Mouse (Mus musculus): ENCODE data around the gene Zdhhc21. TPM values are rescaled to one million over a fixed set of nuclear protein-coding genes. Genes with fewer than 3 reads are reported as not detected.
A peak's percentile ranks its signal among the peaks of the same experiment; 100 is the strongest.

Zdhhc21 gene
- polyA plus RNA-seq, 1 experiment from 2014 or later = 22.2 TPM

- Histone ChIP-seq H3K27ac (replicated peaks; ENCODE audit: low read depth, low read length) (no peak overlapping the region), H3K9ac (replicated peaks; ENCODE audit: low read length) (no peak overlapping the region), H3K4me1 (ENCODE audit: control insufficient read depth, insufficient read depth, low read length) (no peaks in the 10 kb centered on the region; the same call in 1 of the 2 replicates), H3K4me3 (replicated peaks; ENCODE audit: low read depth, low read length) (no peak overlapping the region), H3K4me2 (ENCODE audit: low read length) (no peak overlapping the region), H3K9me3 (ENCODE audit: control insufficient read depth, low read length) (no peaks in the 10 kb centered on the region), H3K27me3 (ENCODE audit: control insufficient read depth, insufficient read depth, low read length) (no peaks in the 10 kb centered on the region), H3K36me3 (ENCODE audit: control insufficient read depth, insufficient read depth, low read length) (peaks cover 2% of the 10 kb centered on the region; the same call in 1 of the 2 replicates)
- WGBS = 83% methylated on average over 5 of the region's 5 CpGs
- DNase-seq = no peak
- no peak for ATAC-seq (ENCODE audit: low FRiP score, low TSS enrichment)
Observed at GRCm38 (mm10) chr4:82817833-82818232, 41.9 kb downstream of the Zdhhc21 start.

- no peak for ATAC-seq (ENCODE audit: low FRiP score, low TSS enrichment)
- H3K4me3 ChIP-seq (replicated peaks; ENCODE audit: low read depth, low read length) = no peak overlapping the region
- 91% methylated on average over 8 of the region's 8 CpGs for WGBS
Observed at GRCm38 (mm10) chr4:82816351-82816750, 43.4 kb downstream of the Zdhhc21 start.

GRCm38 (mm10) chr4:82815296-82815695 is 44.5 kb downstream of the Zdhhc21 start:
- Histone ChIP-seq H3K4me2 (ENCODE audit: low read length) (no peak overlapping the region), H3K4me3 (replicated peaks; ENCODE audit: low read depth, low read length) (no peak overlapping the region), H3K27me3 (ENCODE audit: control insufficient read depth, insufficient read depth, low read length) (no peaks in the 10 kb centered on the region), H3K4me1 (ENCODE audit: control insufficient read depth, insufficient read depth, low read length) (no peaks in the 10 kb centered on the region; the same call in 1 of the 2 replicates), H3K9me3 (ENCODE audit: control insufficient read depth, low read length) (no peaks in the 10 kb centered on the region), H3K36me3 (ENCODE audit: control insufficient read depth, insufficient read depth, low read length) (peaks cover 4% of the 10 kb centered on the region; the same call in 1 of the 2 replicates), H3K27ac (replicated peaks; ENCODE audit: low read depth, low read length) (no peak overlapping the region), H3K9ac (replicated peaks; ENCODE audit: low read length) (no peak overlapping the region)
- WGBS = 61% methylated on average over 4 of the region's 4 CpGs
- peak; percentile 54 for DNase-seq
- peak; percentile 48 for ATAC-seq (ENCODE audit: low FRiP score, low TSS enrichment)

More at GRCm38 (mm10) chr4:82816351-82816750, 43.4 kb downstream of the Zdhhc21 start:
- H3K9me3 ChIP-seq (ENCODE audit: control insufficient read depth, low read length) = no peaks in the 10 kb centered on the region
- no peaks in the 10 kb centered on the region; the same call in 1 of the 2 replicates for H3K4me1 ChIP-seq (ENCODE audit: control insufficient read depth, insufficient read depth, low read length)
- no peak overlapping the region for H3K27ac ChIP-seq (replicated peaks; ENCODE audit: low read depth, low read length)
- H3K27me3 ChIP-seq (ENCODE audit: control insufficient read depth, insufficient read depth, low read length) = no peaks in the 10 kb centered on the region
- DNase-seq = no peak
- H3K36me3 ChIP-seq (ENCODE audit: control insufficient read depth, insufficient read depth, low read length) = peaks cover 2% of the 10 kb centered on the region; the same call in 1 of the 2 replicates
- no peak overlapping the region for H3K4me2 ChIP-seq (ENCODE audit: low read length)
- H3K9ac ChIP-seq (replicated peaks; ENCODE audit: low read length) = no peak overlapping the region

GRCm38 (mm10) chr4:82813356-82813755 is 46.4 kb downstream of the Zdhhc21 start:
- WGBS = 65% methylated on average over 6 of the region's 6 CpGs
- Histone ChIP-seq H3K4me3 (replicated peaks; ENCODE audit: low read depth, low read length) (no peak overlapping the region), H3K4me2 (ENCODE audit: low read length) (no peak overlapping the region), H3K27me3 (ENCODE audit: control insufficient read depth, insufficient read depth, low read length) (no peaks in the 10 kb centered on the region), H3K4me1 (ENCODE audit: control insufficient read depth, insufficient read depth, low read length) (no peaks in the 10 kb centered on the region; the same call in 1 of the 2 replicates), H3K9me3 (ENCODE audit: control insufficient read depth, low read length) (no peaks in the 10 kb centered on the region), H3K9ac (replicated peaks; ENCODE audit: low read length) (no peak overlapping the region), H3K36me3 (ENCODE audit: control insufficient read depth, insufficient read depth, low read length) (peaks cover 5% of the 10 kb centered on the region; the same call in 1 of the 2 replicates), H3K27ac (replicated peaks; ENCODE audit: low read depth, low read length) (no peak overlapping the region)
- no peak for DNase-seq
- no peak for ATAC-seq (ENCODE audit: low FRiP score, low TSS enrichment)

GRCm38 (mm10) chr4:82807811-82808210 is 51.9 kb downstream of the Zdhhc21 start:
- H3K9me3 ChIP-seq (ENCODE audit: control insufficient read depth, low read length) = no peaks in the 10 kb centered on the region
- DNase-seq = no peak
- H3K9ac ChIP-seq (replicated peaks; ENCODE audit: low read length) = no peak overlapping the region
- H3K4me3 ChIP-seq (replicated peaks; ENCODE audit: low read depth, low read length) = no peak overlapping the region
- 91% methylated on average over 10 of the region's 10 CpGs for WGBS
- ATAC-seq (ENCODE audit: low FRiP score, low TSS enrichment) = no peak
- H3K4me2 ChIP-seq (ENCODE audit: low read length) = no peak overlapping the region
- no peak overlapping the region for H3K27ac ChIP-seq (replicated peaks; ENCODE audit: low read depth, low read length)
- H3K4me1 ChIP-seq (ENCODE audit: control insufficient read depth, insufficient read depth, low read length) = no peaks in the 10 kb centered on the region
- 0 out of 2 replicates have a peak, but pooled peaks cover 6% of the 10 kb centered on the region for H3K36me3 ChIP-seq (ENCODE audit: control insufficient read depth, insufficient read depth, low read length)
- no peaks in the 10 kb centered on the region for H3K27me3 ChIP-seq (ENCODE audit: control insufficient read depth, insufficient read depth, low read length)

- no peak overlapping the region for H3K4me3 ChIP-seq (replicated peaks; ENCODE audit: low read depth, low read length)
- WGBS = 57% methylated on average over 10 of the region's 10 CpGs
- DNase-seq (peak; percentile 31), ATAC-seq (ENCODE audit: low FRiP score, low TSS enrichment) (no peak)
- H3K9ac ChIP-seq (replicated peaks; ENCODE audit: low read length) = no peak overlapping the region
- no peak overlapping the region for H3K4me2 ChIP-seq (ENCODE audit: low read length)
- no peaks in the 10 kb centered on the region for H3K4me1 ChIP-seq (ENCODE audit: control insufficient read depth, insufficient read depth, low read length)
- H3K36me3 ChIP-seq (ENCODE audit: control insufficient read depth, insufficient read depth, low read length) = 0 out of 2 replicates have a peak, but pooled peaks cover 6% of the 10 kb centered on the region
- no peaks in the 10 kb centered on the region for H3K9me3 ChIP-seq (ENCODE audit: control insufficient read depth, low read length)
- H3K27ac ChIP-seq (replicated peaks; ENCODE audit: low read depth, low read length) = no peak overlapping the region
- H3K27me3 ChIP-seq (ENCODE audit: control insufficient read depth, insufficient read depth, low read length) = no peaks in the 10 kb centered on the region
Observed at GRCm38 (mm10) chr4:82806176-82806757, 53.5 kb downstream of the Zdhhc21 start.

GRCm38 (mm10) chr4:82804019-82804418 is 55.7 kb downstream of the Zdhhc21 start:
- ATAC-seq (ENCODE audit: low FRiP score, low TSS enrichment) = no peak
- DNase-seq = peak; percentile 54
- H3K36me3 ChIP-seq (ENCODE audit: control insufficient read depth, insufficient read depth, low read length) = 0 out of 2 replicates have a peak, but pooled peaks cover 3% of the 10 kb centered on the region
- H3K4me1 ChIP-seq (ENCODE audit: control insufficient read depth, insufficient read depth, low read length) = no peaks in the 10 kb centered on the region
- no peak overlapping the region for H3K4me3 ChIP-seq (replicated peaks; ENCODE audit: low read depth, low read length)
- H3K9me3 ChIP-seq (ENCODE audit: control insufficient read depth, low read length) = no peaks in the 10 kb centered on the region
- H3K27me3 ChIP-seq (ENCODE audit: control insufficient read depth, insufficient read depth, low read length) = no peaks in the 10 kb centered on the region
- H3K9ac ChIP-seq (replicated peaks; ENCODE audit: low read length) = no peak overlapping the region
- WGBS = 48% methylated on average over 2 of the region's 2 CpGs
- H3K27ac ChIP-seq (replicated peaks; ENCODE audit: low read depth, low read length) = no peak overlapping the region
- H3K4me2 ChIP-seq (ENCODE audit: low read length) = no peak overlapping the region

- Histone ChIP-seq H3K27me3 (ENCODE audit: control insufficient read depth, insufficient read depth, low read length) (no peaks in the 10 kb centered on the region), H3K36me3 (ENCODE audit: control insufficient read depth, insufficient read depth, low read length) (no peaks in the 10 kb centered on the region), H3K4me1 (ENCODE audit: control insufficient read depth, insufficient read depth, low read length) (no peaks in the 10 kb centered on the region), H3K4me3 (replicated peaks; ENCODE audit: low read depth, low read length) (no peak overlapping the region), H3K9ac (replicated peaks; ENCODE audit: low read length) (no peak overlapping the region), H3K27ac (replicated peaks; ENCODE audit: low read depth, low read length) (no peak overlapping the region), H3K4me2 (ENCODE audit: low read length) (no peak overlapping the region), H3K9me3 (ENCODE audit: control insufficient read depth, low read length) (no peaks in the 10 kb centered on the region)
- ATAC-seq (ENCODE audit: low FRiP score, low TSS enrichment) (no peak), DNase-seq (no peak)
- 91% methylated on average over 6 of the region's 6 CpGs for WGBS
Observed at GRCm38 (mm10) chr4:82793608-82794007, 66.2 kb downstream of the Zdhhc21 start.

- H3K9me3 ChIP-seq (ENCODE audit: control insufficient read depth, low read length) = no peaks in the 10 kb centered on the region
- no peaks in the 10 kb centered on the region for H3K27me3 ChIP-seq (ENCODE audit: control insufficient read depth, insufficient read depth, low read length)
- no peaks in the 10 kb centered on the region for H3K36me3 ChIP-seq (ENCODE audit: control insufficient read depth, insufficient read depth, low read length)
- H3K9ac ChIP-seq (replicated peaks; ENCODE audit: low read length) = no peak overlapping the region
- H3K4me2 ChIP-seq (ENCODE audit: low read length) = no peak overlapping the region
- DNase-seq (no peak), ATAC-seq (ENCODE audit: low FRiP score, low TSS enrichment) (no peak)
- H3K27ac ChIP-seq (replicated peaks; ENCODE audit: low read depth, low read length) = no peak overlapping the region
- H3K4me3 ChIP-seq (replicated peaks; ENCODE audit: low read depth, low read length) = no peak overlapping the region
- 83% methylated on average over 5 of the region's 5 CpGs for WGBS
- no peaks in the 10 kb centered on the region for H3K4me1 ChIP-seq (ENCODE audit: control insufficient read depth, insufficient read depth, low read length)
Observed at GRCm38 (mm10) chr4:82792906-82793580, 66.7 kb downstream of the Zdhhc21 start.
